Mouse (Mus musculus): ENCODE results near the gene Gpr82. TPM values are rescaled to one million over a fixed set of nuclear protein-coding genes. Genes with fewer than 3 reads are reported as not detected.
A peak's percentile ranks its signal among the peaks of the same experiment; 100 is the strongest.

The Gpr82 gene
- polyA plus RNA-seq, 1 experiment from 2014 or later = 0.76 TPM

DNA sequence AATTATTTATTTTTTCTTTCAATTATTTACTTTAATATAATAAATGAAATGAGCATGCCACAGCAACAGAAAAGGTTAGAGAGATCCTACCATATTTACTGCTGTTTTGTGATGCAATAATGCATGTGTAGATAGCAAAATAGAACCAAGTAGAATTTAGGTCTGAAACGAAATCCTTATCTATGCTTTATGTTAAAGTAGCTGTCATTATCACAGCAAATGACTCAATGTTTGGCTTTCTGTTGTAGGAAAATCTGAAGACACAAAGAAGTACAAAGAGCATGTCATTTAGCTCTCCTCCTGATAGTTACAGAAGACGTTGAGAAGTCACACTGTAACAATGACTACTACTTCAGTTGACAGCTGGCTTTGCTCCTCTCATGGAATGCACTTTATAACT lies 22.3 kb upstream of the Gpr82 start:
- ATAC-seq (ENCODE audit: low FRiP score, low TSS enrichment) (no peak), DNase-seq (no peak)
- Histone ChIP-seq H3K4me2 (ENCODE audit: low read length) (no peak overlapping the region), H3K9me3 (ENCODE audit: control insufficient read depth, low read length) (no peaks in the 10 kb centered on the region), H3K27me3 (ENCODE audit: control insufficient read depth, insufficient read depth, low read length) (no peaks in the 10 kb centered on the region), H3K36me3 (ENCODE audit: control insufficient read depth, insufficient read depth, low read length) (no peaks in the 10 kb centered on the region), H3K4me3 (replicated peaks; ENCODE audit: low read depth, low read length) (no peak overlapping the region), H3K27ac (replicated peaks; ENCODE audit: low read depth, low read length) (no peak overlapping the region), H3K9ac (replicated peaks; ENCODE audit: low read length) (no peak overlapping the region), H3K4me1 (ENCODE audit: control insufficient read depth, insufficient read depth, low read length) (no peaks in the 10 kb centered on the region)
- WGBS = 75% methylated on average over 2 of the region's 2 CpGs

DNA sequence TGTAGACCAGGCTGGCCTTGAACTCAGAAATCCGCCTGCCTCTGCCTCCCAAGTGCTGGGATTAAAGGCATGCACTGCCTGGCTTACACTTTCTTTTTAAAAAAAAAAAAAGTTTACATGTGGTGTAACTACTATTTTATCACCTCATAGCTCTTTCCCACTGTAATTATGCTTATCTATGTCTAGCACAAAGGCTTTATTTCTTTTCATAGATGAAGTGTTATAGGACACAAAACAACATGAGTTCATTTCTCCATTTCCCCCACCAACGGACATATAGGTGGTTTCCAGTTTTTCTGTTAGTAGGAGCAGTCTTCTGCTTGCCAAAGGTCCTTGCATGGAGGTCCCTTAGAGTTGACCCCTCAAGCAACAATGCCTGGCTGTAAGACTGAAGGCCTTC lies 9.3 kb upstream of the Gpr82 start:
- ATAC-seq (ENCODE audit: low FRiP score, low TSS enrichment) = no peak
- Histone ChIP-seq H3K9me3 (ENCODE audit: control insufficient read depth, low read length) (no peaks in the 10 kb centered on the region; the same call in 1 of the 2 replicates), H3K9ac (replicated peaks; ENCODE audit: low read length) (no peak overlapping the region), H3K27ac (replicated peaks; ENCODE audit: low read depth, low read length) (no peak overlapping the region), H3K4me3 (replicated peaks; ENCODE audit: low read depth, low read length) (no peak overlapping the region), H3K27me3 (ENCODE audit: control insufficient read depth, insufficient read depth, low read length) (no peaks in the 10 kb centered on the region), H3K36me3 (ENCODE audit: control insufficient read depth, insufficient read depth, low read length) (no peaks in the 10 kb centered on the region), H3K4me1 (ENCODE audit: control insufficient read depth, insufficient read depth, low read length) (no peaks in the 10 kb centered on the region), H3K4me2 (ENCODE audit: low read length) (no peak overlapping the region)
- 81% methylated on average over 2 of the region's 2 CpGs for WGBS
- no peak for DNase-seq

DNA sequence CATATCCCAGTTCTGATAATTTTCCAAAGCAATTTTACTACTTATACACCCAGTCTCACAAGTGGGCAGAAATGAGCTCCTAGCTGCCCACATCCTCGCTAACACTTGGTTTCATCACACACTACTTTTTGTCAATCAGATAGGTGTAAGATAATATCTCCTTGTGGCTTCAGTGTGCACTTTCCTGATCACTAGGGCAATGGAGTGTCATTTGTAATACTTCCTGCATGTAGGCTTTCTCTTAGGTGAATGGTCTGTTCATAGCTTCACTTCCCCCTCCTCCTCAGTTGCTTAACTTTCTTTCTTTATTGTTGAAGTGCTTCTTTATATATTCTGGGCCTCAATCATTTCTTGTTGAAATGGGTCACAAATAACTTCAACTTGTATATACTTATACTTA lies 8.9 kb upstream of the Gpr82 start:
- WGBS = 92% methylated on average over 1 of the region's 1 CpGs
- no peak overlapping the region for H3K4me2 ChIP-seq (ENCODE audit: low read length)
- no peak overlapping the region for H3K9ac ChIP-seq (replicated peaks; ENCODE audit: low read length)
- H3K27ac ChIP-seq (replicated peaks; ENCODE audit: low read depth, low read length) = no peak overlapping the region
- ATAC-seq (ENCODE audit: low FRiP score, low TSS enrichment) = no peak
- no peaks in the 10 kb centered on the region for H3K36me3 ChIP-seq (ENCODE audit: control insufficient read depth, insufficient read depth, low read length)
- no peaks in the 10 kb centered on the region for H3K27me3 ChIP-seq (ENCODE audit: control insufficient read depth, insufficient read depth, low read length)
- no peak for DNase-seq
- no peaks in the 10 kb centered on the region; the same call in 1 of the 2 replicates for H3K9me3 ChIP-seq (ENCODE audit: control insufficient read depth, low read length)
- H3K4me3 ChIP-seq (replicated peaks; ENCODE audit: low read depth, low read length) = no peak overlapping the region
- H3K4me1 ChIP-seq (ENCODE audit: control insufficient read depth, insufficient read depth, low read length) = no peaks in the 10 kb centered on the region

DNA sequence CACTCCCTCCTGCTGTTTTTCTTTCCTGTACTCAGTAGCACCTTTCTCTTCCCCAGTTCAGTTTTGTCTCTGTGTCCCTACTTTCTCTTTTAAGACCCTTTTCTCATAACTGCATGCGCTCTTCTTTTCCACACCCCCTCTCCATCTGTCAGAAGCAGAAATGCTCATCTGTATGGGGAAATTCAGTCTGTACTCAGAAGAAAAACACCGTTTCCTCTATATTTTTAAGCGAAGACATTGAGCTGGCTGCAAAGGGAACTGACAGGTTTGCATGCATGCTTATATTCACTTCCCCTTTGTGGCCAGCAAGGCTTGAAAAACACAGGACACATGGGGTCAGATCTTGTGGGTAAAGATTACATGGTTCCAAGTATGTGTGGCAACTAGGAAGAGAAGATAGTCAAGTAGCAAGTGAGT lies 6.2 kb upstream of the Gpr82 start:
- WGBS = 88% methylated on average over 3 of the region's 3 CpGs
- H3K9me3 ChIP-seq (ENCODE audit: control insufficient read depth, low read length) = no peaks in the 10 kb centered on the region
- DNase-seq = no peak
- no peak overlapping the region for H3K4me3 ChIP-seq (replicated peaks; ENCODE audit: low read depth, low read length)
- no peak overlapping the region for H3K27ac ChIP-seq (replicated peaks; ENCODE audit: low read depth, low read length)
- no peak for ATAC-seq (ENCODE audit: low FRiP score, low TSS enrichment)
- no peak overlapping the region for H3K9ac ChIP-seq (replicated peaks; ENCODE audit: low read length)
- H3K4me1 ChIP-seq (ENCODE audit: control insufficient read depth, insufficient read depth, low read length) = no peaks in the 10 kb centered on the region
- no peaks in the 10 kb centered on the region for H3K36me3 ChIP-seq (ENCODE audit: control insufficient read depth, insufficient read depth, low read length)
- no peak overlapping the region for H3K4me2 ChIP-seq (ENCODE audit: low read length)
- no peaks in the 10 kb centered on the region for H3K27me3 ChIP-seq (ENCODE audit: control insufficient read depth, insufficient read depth, low read length)

DNA sequence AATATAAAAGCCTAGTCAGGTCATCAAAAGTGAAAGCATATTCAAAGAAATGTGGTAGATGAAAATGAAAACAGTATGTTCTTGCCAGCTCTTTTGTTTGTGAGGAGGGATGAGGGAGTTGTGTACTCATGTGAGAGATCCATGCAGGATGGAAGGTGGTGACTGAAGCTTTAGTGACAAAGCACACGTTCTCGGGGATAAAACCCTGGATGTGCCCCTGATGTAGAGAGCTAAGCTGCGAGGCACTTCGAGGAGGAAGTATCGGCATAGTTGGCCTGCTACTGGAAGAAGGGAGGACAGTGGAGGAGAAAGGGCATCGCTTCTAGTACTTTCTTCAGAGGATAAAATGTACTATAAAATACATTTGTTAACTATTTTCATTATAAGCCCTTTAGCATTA lies 5.3 kb upstream of the Gpr82 start:
- Histone ChIP-seq H3K27ac (replicated peaks; ENCODE audit: low read depth, low read length) (no peak overlapping the region), H3K4me3 (replicated peaks; ENCODE audit: low read depth, low read length) (no peak overlapping the region), H3K36me3 (ENCODE audit: control insufficient read depth, insufficient read depth, low read length) (no peaks in the 10 kb centered on the region), H3K27me3 (ENCODE audit: control insufficient read depth, insufficient read depth, low read length) (no peaks in the 10 kb centered on the region), H3K4me1 (ENCODE audit: control insufficient read depth, insufficient read depth, low read length) (no peaks in the 10 kb centered on the region), H3K9me3 (ENCODE audit: control insufficient read depth, low read length) (no peaks in the 10 kb centered on the region), H3K4me2 (ENCODE audit: low read length) (no peak overlapping the region), H3K9ac (replicated peaks; ENCODE audit: low read length) (no peak overlapping the region)
- DNase-seq (no peak), ATAC-seq (ENCODE audit: low FRiP score, low TSS enrichment) (no peak)
- 89% methylated on average over 6 of the region's 6 CpGs for WGBS

DNA sequence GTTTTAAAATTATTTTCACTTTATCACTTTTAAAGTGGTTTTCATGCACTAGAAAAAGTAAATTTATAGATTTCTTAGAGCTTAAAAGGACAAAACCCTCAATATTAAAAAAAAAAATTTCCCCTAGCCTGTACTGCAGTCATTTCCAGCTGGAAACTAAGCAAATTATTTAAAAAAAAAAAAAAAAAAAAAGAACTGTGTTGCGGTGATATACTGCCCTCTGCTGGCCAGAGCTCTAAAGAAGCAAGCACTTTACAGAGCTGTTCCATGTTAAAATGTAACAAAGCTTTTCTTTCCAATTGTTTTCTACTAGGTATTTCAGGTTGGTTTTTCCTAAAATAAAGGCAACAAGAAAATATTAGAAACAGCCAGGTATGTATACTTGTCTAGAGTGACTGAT lies 4.4 kb upstream of the Gpr82 start:
- H3K9ac ChIP-seq (replicated peaks; ENCODE audit: low read length) = no peak overlapping the region
- ATAC-seq (ENCODE audit: low FRiP score, low TSS enrichment) (no peak), DNase-seq (peak; percentile 75)
- WGBS = 12% methylated on average over 1 of the region's 1 CpGs
- no peaks in the 10 kb centered on the region for H3K27me3 ChIP-seq (ENCODE audit: control insufficient read depth, insufficient read depth, low read length)
- no peaks in the 10 kb centered on the region for H3K9me3 ChIP-seq (ENCODE audit: control insufficient read depth, low read length)
- no peaks in the 10 kb centered on the region for H3K36me3 ChIP-seq (ENCODE audit: control insufficient read depth, insufficient read depth, low read length)
- no peaks in the 10 kb centered on the region for H3K4me1 ChIP-seq (ENCODE audit: control insufficient read depth, insufficient read depth, low read length)
- H3K4me2 ChIP-seq (ENCODE audit: low read length) = no peak overlapping the region
- H3K27ac ChIP-seq (replicated peaks; ENCODE audit: low read depth, low read length) = no peak overlapping the region
- no peak overlapping the region for H3K4me3 ChIP-seq (replicated peaks; ENCODE audit: low read depth, low read length)

DNA sequence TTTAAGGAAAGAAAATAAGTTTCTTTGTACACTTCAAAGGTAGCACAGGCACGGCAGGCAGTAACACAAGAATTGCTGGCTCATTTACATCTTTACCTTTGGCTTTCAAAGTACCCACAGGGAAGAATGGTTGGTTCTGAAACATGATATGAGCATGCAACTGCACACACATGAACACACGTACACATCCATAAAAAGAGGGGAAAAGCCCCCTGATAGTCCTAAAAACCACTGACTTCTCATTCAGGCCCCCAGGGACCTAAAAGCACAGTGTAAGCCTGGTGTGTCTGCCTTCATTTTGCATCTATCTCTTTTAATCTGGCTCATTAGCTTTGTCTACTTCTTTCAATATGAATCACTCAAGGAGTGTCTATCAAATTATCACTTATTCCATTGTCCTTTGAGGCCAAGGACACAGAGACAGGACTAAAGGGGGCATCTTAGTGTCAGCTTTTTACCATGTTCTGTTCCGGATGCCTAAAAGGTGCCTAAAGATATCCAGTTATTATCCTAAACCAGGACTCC lies 2.5 kb upstream of the Gpr82 start:
- no peaks in the 10 kb centered on the region for H3K4me1 ChIP-seq (ENCODE audit: control insufficient read depth, insufficient read depth, low read length)
- H3K4me3 ChIP-seq (replicated peaks; ENCODE audit: low read depth, low read length) = no peak overlapping the region
- WGBS = 75% methylated on average over 3 of the region's 3 CpGs
- H3K9ac ChIP-seq (replicated peaks; ENCODE audit: low read length) = no peak overlapping the region
- no peaks in the 10 kb centered on the region for H3K9me3 ChIP-seq (ENCODE audit: control insufficient read depth, low read length)
- no peaks in the 10 kb centered on the region for H3K36me3 ChIP-seq (ENCODE audit: control insufficient read depth, insufficient read depth, low read length)
- DNase-seq = no peak
- ATAC-seq (ENCODE audit: low FRiP score, low TSS enrichment) = no peak
- no peaks in the 10 kb centered on the region for H3K27me3 ChIP-seq (ENCODE audit: control insufficient read depth, insufficient read depth, low read length)
- no peak overlapping the region for H3K4me2 ChIP-seq (ENCODE audit: low read length)
- no peak overlapping the region for H3K27ac ChIP-seq (replicated peaks; ENCODE audit: low read depth, low read length)

DNA sequence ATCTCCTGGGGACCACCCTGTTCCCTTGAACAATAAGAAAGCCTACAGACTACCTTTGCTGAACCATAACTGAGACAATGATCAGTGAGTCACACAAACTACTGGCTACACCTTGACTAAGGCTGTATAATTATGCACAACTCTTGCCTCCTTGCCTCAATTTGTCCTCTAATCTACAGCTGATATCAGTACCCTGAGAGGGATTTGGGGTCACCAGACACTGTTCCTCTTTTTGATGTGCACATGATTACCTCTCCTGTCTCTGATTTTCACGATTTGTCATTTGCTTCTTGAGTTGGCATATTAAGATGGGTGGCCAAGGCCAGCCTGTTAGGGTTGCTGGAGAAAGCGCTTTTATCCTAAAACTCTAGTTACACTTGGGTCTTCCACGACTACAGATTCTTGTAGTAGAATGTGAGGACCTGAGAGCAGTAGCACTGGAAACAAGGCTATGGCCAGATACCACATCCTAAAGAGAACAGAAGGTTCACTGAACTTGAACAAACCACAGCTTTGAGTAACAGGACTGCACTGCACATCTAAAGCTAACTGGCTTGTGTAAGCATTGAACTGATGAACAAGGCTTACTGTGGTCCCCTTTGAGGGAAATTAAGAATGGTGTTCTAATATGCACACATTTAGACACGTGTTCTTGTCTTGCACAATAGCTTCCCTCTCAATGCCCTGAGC lies 1.8 kb upstream of the Gpr82 start:
- H3K27me3 ChIP-seq (ENCODE audit: control insufficient read depth, insufficient read depth, low read length) = no peaks in the 10 kb centered on the region
- no peaks in the 10 kb centered on the region for H3K4me1 ChIP-seq (ENCODE audit: control insufficient read depth, insufficient read depth, low read length)
- H3K9me3 ChIP-seq (ENCODE audit: control insufficient read depth, low read length) = no peaks in the 10 kb centered on the region
- no peaks in the 10 kb centered on the region for H3K36me3 ChIP-seq (ENCODE audit: control insufficient read depth, insufficient read depth, low read length)
- DNase-seq (no peak), ATAC-seq (ENCODE audit: low FRiP score, low TSS enrichment) (no peak)
- H3K27ac ChIP-seq (replicated peaks; ENCODE audit: low read depth, low read length) = no peak overlapping the region
- WGBS = 75% methylated on average over 4 of the region's 4 CpGs
- H3K4me2 ChIP-seq (ENCODE audit: low read length) = no peak overlapping the region
- no peak overlapping the region for H3K4me3 ChIP-seq (replicated peaks; ENCODE audit: low read depth, low read length)
- H3K9ac ChIP-seq (replicated peaks; ENCODE audit: low read length) = no peak overlapping the region

DNA sequence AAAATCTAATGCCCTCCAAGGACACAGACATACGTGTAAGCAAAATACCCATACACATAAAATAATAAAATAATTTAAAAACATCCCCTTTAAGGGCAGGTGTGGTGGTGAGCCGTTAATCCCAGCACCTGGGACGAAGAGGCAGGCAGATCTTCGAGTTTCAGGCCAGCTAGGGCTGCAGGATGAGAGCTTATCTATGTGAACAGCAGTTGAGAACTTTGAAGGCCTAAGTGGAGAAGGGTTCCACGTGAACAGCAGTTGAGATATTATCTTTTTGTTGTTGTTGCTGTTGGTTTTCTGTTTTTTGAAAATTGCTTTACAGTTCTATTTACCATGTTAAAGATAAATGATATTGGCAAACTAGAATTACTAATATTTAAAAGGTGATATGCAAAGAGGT lies 7.7 kb downstream of the Gpr82 start:
- no peaks in the 10 kb centered on the region for H3K9me3 ChIP-seq (ENCODE audit: control insufficient read depth, low read length)
- no peak overlapping the region for H3K4me2 ChIP-seq (ENCODE audit: low read length)
- H3K27me3 ChIP-seq (ENCODE audit: control insufficient read depth, insufficient read depth, low read length) = no peaks in the 10 kb centered on the region
- WGBS = 80% methylated on average over 5 of the region's 5 CpGs
- no peaks in the 10 kb centered on the region for H3K4me1 ChIP-seq (ENCODE audit: control insufficient read depth, insufficient read depth, low read length)
- H3K36me3 ChIP-seq (ENCODE audit: control insufficient read depth, insufficient read depth, low read length) = no peaks in the 10 kb centered on the region
- H3K27ac ChIP-seq (replicated peaks; ENCODE audit: low read depth, low read length) = no peak overlapping the region
- no peak overlapping the region for H3K4me3 ChIP-seq (replicated peaks; ENCODE audit: low read depth, low read length)
- no peak overlapping the region for H3K9ac ChIP-seq (replicated peaks; ENCODE audit: low read length)
- ATAC-seq (ENCODE audit: low FRiP score, low TSS enrichment) (no peak), DNase-seq (no peak)
